Mouse (Mus musculus) forebrain, embryonic 12.5 days (tissue): ENCODE measurements around the gene Sycp2. TPM values are rescaled to one million over a fixed set of nuclear protein-coding genes. Genes with fewer than 3 reads are reported as not detected.

Experiments
- ATAC-seq: fragments of 200-750 bp; cut with Nextera tagmentation; 2 replicates; pipeline ENCODE4 v1.8.0; 2017; ENCODE audit warnings: moderate TSS enrichment; ENCODE audit not compliant: low FRiP score
- H3K27ac ChIP-seq: fragments of 300-500 bp; sonication (generic); 2 replicates; pipeline ENCODE4 v1.5.1; 2016; ENCODE audit warnings: mild to moderate bottlenecking
- H3K27me3 ChIP-seq: fragments of 300-500 bp; sonication (generic); 2 replicates; pipeline ENCODE4 v1.6.1; 2016; ENCODE audit warnings: mild to moderate bottlenecking
- H3K36me3 ChIP-seq: fragments of 300-500 bp; sonication (generic); replicated peaks from 2 replicates; pipeline ENCODE4 v1.6.1; 2016; ENCODE audit warnings: mild to moderate bottlenecking
- H3K4me1 ChIP-seq: fragments of 300-500 bp; sonication (generic); 2 replicates; pipeline ENCODE4 v1.6.1; 2016
- H3K4me2 ChIP-seq: fragments of 300-500 bp; sonication (generic); 2 replicates; pipeline ENCODE4 v1.6.1; 2016; ENCODE audit warnings: mild to moderate bottlenecking, moderate library complexity
- H3K4me3 ChIP-seq: fragments of 300-500 bp; sonication (generic); replicated peaks from 2 replicates; pipeline ENCODE4 v1.5.1; 2016; ENCODE audit warnings: mild to moderate bottlenecking
- H3K9ac ChIP-seq: fragments of 300-500 bp; sonication (generic); 2 replicates; pipeline ENCODE4 v1.6.1; 2016; ENCODE audit warnings: mild to moderate bottlenecking
- H3K9me3 ChIP-seq: fragments of 300-500 bp; sonication (generic); 2 replicates; pipeline ENCODE4 v1.6.1; 2016
- WGBS: fragments of 180-500 bp; shearing (Covaris S2); methylation state at CpG from one replicate; pipeline ENCODE4 v1.1.7; 2016; 5-methylcytosine and 5-hydroxymethylcytosine counted together
- polyA plus RNA-seq: library from polyadenylated mRNA; unstranded; fragments of >200 nt; fragmentation: Nextera tagmentation; extraction: Ambion mirVana; gene quantifications from 2 replicates; pipeline ENCODE4 v1.2.1, GENCODE M21; 2016

Gene Sycp2
- polyA plus RNA-seq, 1 experiment from 2014 or later, result 0.13 TPM

- no peak for ATAC-seq
- no peak overlapping the region for H3K27ac ChIP-seq
- H3K9me3 ChIP-seq, result no peaks in the 10 kb centered on the region
- 0 out of 2 replicates have a peak, but pooled peaks cover 3% of the 10 kb centered on the region for H3K27me3 ChIP-seq
- no peak overlapping the region for H3K9ac ChIP-seq
- H3K4me1 ChIP-seq, result no peaks in the 10 kb centered on the region; the same call in 1 of the 2 replicates
- H3K4me2 ChIP-seq, result no peak overlapping the region
- WGBS, result 81% methylated on average over 5 of the region's 5 CpGs
- H3K4me3 ChIP-seq, result no peak overlapping the region
- no peaks in the 10 kb centered on the region for H3K36me3 ChIP-seq
Measured at GRCm38 (mm10) chr2:178427181-178427580, 19.7 kb upstream of the Sycp2 start.

- 51% methylated on average over 4 of the region's 4 CpGs for WGBS
- no peaks in the 10 kb centered on the region; the same call in 1 of the 2 replicates for H3K4me1 ChIP-seq
- no peak overlapping the region for H3K4me2 ChIP-seq
- H3K9ac ChIP-seq, result no peak overlapping the region
- ATAC-seq, result no peak
- 0 out of 2 replicates have a peak, but pooled peaks cover 3% of the 10 kb centered on the region for H3K27me3 ChIP-seq
- no peak overlapping the region for H3K27ac ChIP-seq
- H3K4me3 ChIP-seq, result no peak overlapping the region
- H3K36me3 ChIP-seq, result no peaks in the 10 kb centered on the region
- H3K9me3 ChIP-seq, result no peaks in the 10 kb centered on the region
Measured at GRCm38 (mm10) chr2:178426229-178426628, 18.7 kb upstream of the Sycp2 start.

GRCm38 (mm10) chr2:178423223-178423622, 15.7 kb upstream of the Sycp2 start:
- no peak for ATAC-seq
- WGBS, result 76% methylated on average over 5 of the region's 5 CpGs
- Histone ChIP-seq H3K4me2 (no peak overlapping the region), H3K27me3 (0 out of 2 replicates have a peak, but pooled peaks cover 3% of the 10 kb centered on the region), H3K36me3 (no peaks in the 10 kb centered on the region), H3K27ac (no peak overlapping the region), H3K4me1 (no peaks in the 10 kb centered on the region; the same call in 1 of the 2 replicates), H3K9ac (no peak overlapping the region), H3K9me3 (no peaks in the 10 kb centered on the region), H3K4me3 (no peak overlapping the region)

- H3K27me3 ChIP-seq, result 0 out of 2 replicates have a peak, but pooled peaks cover 3% of the 10 kb centered on the region
- no peaks in the 10 kb centered on the region for H3K9me3 ChIP-seq
- peak overlapping the region; percentile 13; the same call in 1 of the 2 replicates for H3K27ac ChIP-seq
- ATAC-seq, result no peak
- H3K4me3 ChIP-seq, result no peak overlapping the region
- 73% methylated on average over 2 of the region's 3 CpGs for WGBS
- H3K9ac ChIP-seq, result no peak overlapping the region
- H3K4me1 ChIP-seq, result no peaks in the 10 kb centered on the region; the same call in 1 of the 2 replicates
- H3K36me3 ChIP-seq, result no peaks in the 10 kb centered on the region
- H3K4me2 ChIP-seq, result no peak overlapping the region
Measured at GRCm38 (mm10) chr2:178422186-178422585, 14.7 kb upstream of the Sycp2 start.

GRCm38 (mm10) chr2:178421603-178422002, 14.1 kb upstream of the Sycp2 start:
- Histone ChIP-seq H3K4me2 (no peak overlapping the region), H3K9ac (no peak overlapping the region), H3K27ac (no peak overlapping the region; the same call in 1 of the 2 replicates), H3K4me1 (no peaks in the 10 kb centered on the region; the same call in 1 of the 2 replicates), H3K9me3 (no peaks in the 10 kb centered on the region), H3K4me3 (no peak overlapping the region), H3K36me3 (no peaks in the 10 kb centered on the region), H3K27me3 (0 out of 2 replicates have a peak, but pooled peaks cover 3% of the 10 kb centered on the region)
- 52% methylated on average over 6 of the region's 6 CpGs for WGBS
- ATAC-seq, result no peak

GRCm38 (mm10) chr2:178420576-178420975, 13.1 kb upstream of the Sycp2 start:
- Histone ChIP-seq H3K4me3 (no peak overlapping the region), H3K4me2 (no peak overlapping the region), H3K9me3 (no peaks in the 10 kb centered on the region), H3K27ac (no peak overlapping the region), H3K4me1 (no peaks in the 10 kb centered on the region; the same call in 1 of the 2 replicates), H3K27me3 (no peaks in the 10 kb centered on the region), H3K36me3 (no peaks in the 10 kb centered on the region), H3K9ac (no peak overlapping the region)
- no peak for ATAC-seq
- 82% methylated on average over 9 of the region's 9 CpGs for WGBS

- Histone ChIP-seq H3K9me3 (no peaks in the 10 kb centered on the region), H3K36me3 (no peaks in the 10 kb centered on the region), H3K27me3 (peaks cover 31% of the 10 kb centered on the region), H3K4me1 (peaks cover 20% of the 10 kb centered on the region), H3K9ac (no peak overlapping the region), H3K27ac (no peak overlapping the region), H3K4me3 (no peak overlapping the region), H3K4me2 (no peak overlapping the region)
- ATAC-seq, result no peak
- 80% methylated on average over 4 of the region's 4 CpGs for WGBS
Measured at GRCm38 (mm10) chr2:178416970-178417369, 9.5 kb upstream of the Sycp2 start.

- H3K4me2 ChIP-seq, result no peak overlapping the region
- no peak for ATAC-seq
- WGBS, result 81% methylated on average over 13 of the region's 13 CpGs
Measured at GRCm38 (mm10) chr2:178416427-178416826, 8.9 kb upstream of the Sycp2 start.

GRCm38 (mm10) chr2:178415150-178415448, 7.6 kb upstream of the Sycp2 start:
- H3K4me3 ChIP-seq, result peak overlapping the region; percentile 62
- WGBS, result 37% methylated on average over 3 of the region's 3 CpGs
- H3K27ac ChIP-seq, result 0 out of 2 replicates have a peak overlapping the region, but pooled peaks have one; percentile 13
- ATAC-seq, result no peak
- peaks cover 40% of the 10 kb centered on the region for H3K27me3 ChIP-seq
- H3K36me3 ChIP-seq, result no peaks in the 10 kb centered on the region
- H3K9ac ChIP-seq, result 0 out of 2 replicates have a peak overlapping the region, but pooled peaks have one; percentile 60
- peaks cover 20% of the 10 kb centered on the region for H3K4me1 ChIP-seq
- H3K9me3 ChIP-seq, result no peaks in the 10 kb centered on the region
- H3K4me2 ChIP-seq, result peak overlapping the region; percentile 96

More at GRCm38 (mm10) chr2:178416427-178416826, 8.9 kb upstream of the Sycp2 start:
- Histone ChIP-seq H3K27me3 (peaks cover 37% of the 10 kb centered on the region), H3K4me1 (peaks cover 20% of the 10 kb centered on the region), H3K36me3 (no peaks in the 10 kb centered on the region), H3K4me3 (no peak overlapping the region), H3K27ac (no peak overlapping the region), H3K9ac (no peak overlapping the region), H3K9me3 (no peaks in the 10 kb centered on the region)

GRCm38 (mm10) chr2:178414261-178415149, 7.0 kb upstream of the Sycp2 start, which contains the start of the genes Ppp1r3d and Fam217b:
TSS of gene Ppp1r3d (minus strand) at chr2:178414472.
TSS of gene Fam217b (plus strand) at chr2:178414524.
- under 1% methylated on average over 40 of the region's 74 CpGs for WGBS
- peak; percentile 85 for ATAC-seq
- Histone ChIP-seq H3K36me3 (no peaks in the 10 kb centered on the region), H3K9ac (peak within 1 kb of the TSS; percentile 60), H3K27ac (0 out of 2 replicates have a peak within 1 kb of the TSS, but pooled peaks have one; percentile 13), H3K4me3 (peak within 1 kb of the TSS; percentile 62), H3K4me1 (peaks cover 20% of the 10 kb centered on the region), H3K9me3 (no peaks in the 10 kb centered on the region), H3K27me3 (peaks cover 40% of the 10 kb centered on the region), H3K4me2 (peak within 1 kb of the TSS; percentile 96)

- peak; percentile 16; the same call in 1 of the 2 replicates for ATAC-seq
- peak overlapping the region; percentile 60 for H3K9ac ChIP-seq
- no peak overlapping the region for H3K27ac ChIP-seq
- peaks cover 20% of the 10 kb centered on the region for H3K4me1 ChIP-seq
- 18% methylated on average over 75 of the region's 75 CpGs for WGBS
- no peaks in the 10 kb centered on the region for H3K36me3 ChIP-seq
- H3K4me3 ChIP-seq, result peak overlapping the region; percentile 62
- peaks cover 40% of the 10 kb centered on the region for H3K27me3 ChIP-seq
- H3K4me2 ChIP-seq, result peak overlapping the region; percentile 96
- H3K9me3 ChIP-seq, result no peaks in the 10 kb centered on the region
Measured at GRCm38 (mm10) chr2:178413481-178414260, 6.2 kb upstream of the Sycp2 start.

- Histone ChIP-seq H3K9ac (no peak overlapping the region), H3K4me1 (peaks cover 20% of the 10 kb centered on the region), H3K9me3 (no peaks in the 10 kb centered on the region), H3K4me3 (peak overlapping the region; percentile 62), H3K27me3 (peaks cover 40% of the 10 kb centered on the region), H3K4me2 (peak overlapping the region; percentile 96; the same call in 1 of the 2 replicates), H3K27ac (no peak overlapping the region), H3K36me3 (no peaks in the 10 kb centered on the region)
- no peak for ATAC-seq
- WGBS, result 70% methylated on average over 13 of the region's 13 CpGs
Measured at GRCm38 (mm10) chr2:178413081-178413480, 5.6 kb upstream of the Sycp2 start.
